Mouse (Mus musculus) stomach, embryonic 15.5 days (tissue): Measurements from ENCODE around the gene BC029722. TPM values are rescaled to one million over a fixed set of nuclear protein-coding genes. Genes with fewer than 3 reads are reported as not detected.
A peak's percentile ranks its signal among the peaks of the same experiment; 100 is the strongest.

Source experiments
- ATAC-seq: fragments of 200-750 bp; cut with Nextera tagmentation; 2 replicates; pipeline ENCODE4 v1.8.0; 2017; ENCODE audit warnings: low read depth, moderate number of reproducible peaks, moderate TSS enrichment; ENCODE audit not compliant: insufficient read depth, low FRiP score
- H3K27ac ChIP-seq: fragments of 300-500 bp; sonication (generic); 2 replicates; pipeline ENCODE4 v1.5.1; 2015; ENCODE audit warnings: mild to moderate bottlenecking, inconsistent platforms
- H3K27me3 ChIP-seq: fragments of 300-500 bp; sonication (generic); replicated peaks from 2 replicates; pipeline ENCODE4 v1.6.1; 2015; ENCODE audit warnings: inconsistent platforms
- H3K36me3 ChIP-seq: fragments of 300-500 bp; sonication (generic); 2 replicates; pipeline ENCODE4 v1.6.1; 2015; ENCODE audit warnings: inconsistent platforms
- H3K4me1 ChIP-seq: fragments of 300-500 bp; sonication (generic); 2 replicates; pipeline ENCODE4 v1.6.1; 2015; ENCODE audit warnings: inconsistent platforms
- H3K4me2 ChIP-seq: fragments of 300-500 bp; sonication (generic); 2 replicates; pipeline ENCODE4 v1.6.1; 2015; ENCODE audit warnings: mild to moderate bottlenecking, inconsistent platforms
- H3K4me3 ChIP-seq: fragments of 300-500 bp; sonication (generic); replicated peaks from 2 replicates; pipeline ENCODE4 v1.5.1; 2015; ENCODE audit warnings: inconsistent platforms
- H3K9ac ChIP-seq: fragments of 300-500 bp; sonication (generic); 2 replicates; pipeline ENCODE4 v1.6.1; 2015; ENCODE audit warnings: inconsistent platforms
- H3K9me3 ChIP-seq: fragments of 300-500 bp; sonication (generic); 2 replicates; pipeline ENCODE4 v1.6.1; 2016; ENCODE audit warnings: inconsistent platforms
- WGBS: fragments of 180-500 bp; shearing (Covaris S2); methylation state at CpG from one replicate; pipeline ENCODE4 v1.1.7; 2015; 5-methylcytosine and 5-hydroxymethylcytosine counted together
- polyA plus RNA-seq: library from polyadenylated mRNA; unstranded; fragments of >200 nt; fragmentation: Nextera tagmentation; extraction: Ambion mirVana; gene quantifications from 2 replicates; pipeline ENCODE4 v1.2.1, GENCODE M21; 2015

BC029722 gene
- polyA plus RNA-seq, 1 experiment from 2014 or later, result 20.8 TPM

DNA sequence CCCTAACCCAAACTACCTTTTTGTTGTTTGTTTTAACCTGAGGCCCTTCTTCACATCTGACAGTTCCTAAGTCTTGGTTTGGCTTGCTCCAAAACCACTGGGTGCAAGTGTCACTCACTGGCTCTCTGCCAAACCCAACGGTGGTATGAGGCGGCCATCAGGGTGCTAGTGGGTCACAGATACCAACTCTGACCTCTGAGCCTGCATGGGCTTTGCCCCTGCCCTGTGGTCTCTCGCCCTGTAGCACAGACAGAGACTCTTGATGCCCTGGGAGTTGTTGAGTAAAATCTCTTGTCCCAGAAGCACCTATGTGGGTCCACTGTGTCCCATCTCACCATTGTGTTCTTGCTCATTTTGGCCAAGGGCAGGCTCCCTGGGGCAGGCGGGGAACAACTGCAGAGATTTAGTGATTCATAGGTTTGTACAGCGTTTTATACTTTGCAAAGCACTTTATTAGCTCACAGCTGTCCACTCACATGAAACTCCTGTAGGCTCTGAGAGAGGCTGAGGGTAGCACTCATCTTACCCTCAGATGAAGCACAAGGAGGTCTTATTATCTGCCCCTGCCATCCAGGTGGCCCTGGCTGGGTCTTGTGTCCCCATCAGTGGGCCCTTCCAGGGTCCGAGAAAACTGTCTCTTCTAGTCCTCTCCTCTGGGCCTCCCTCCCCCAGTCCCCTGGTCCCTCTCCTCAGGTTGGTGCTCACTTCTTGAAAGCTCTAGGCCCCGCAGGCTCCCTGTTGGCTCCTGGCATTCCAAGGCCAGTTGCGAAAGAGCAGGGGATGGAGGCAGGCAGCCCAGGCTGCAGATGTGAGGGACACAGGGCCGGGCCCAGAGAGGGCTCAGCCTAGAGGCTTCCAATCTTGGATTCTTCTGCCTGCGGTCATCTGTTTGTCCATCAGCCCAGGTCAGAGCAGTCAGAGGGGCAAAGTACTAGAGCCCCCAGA lies 1.7 kb downstream of the BC029722 start:
- no peak overlapping the region for H3K9ac ChIP-seq
- ATAC-seq, result no peak
- WGBS, result 79% methylated on average over 10 of the region's 10 CpGs
- peak overlapping the region; percentile 77 for H3K4me2 ChIP-seq
- peak overlapping the region; percentile 68 for H3K4me3 ChIP-seq
- peaks cover 15% of the 10 kb centered on the region; the same call in 1 of the 2 replicates for H3K36me3 ChIP-seq
- peaks cover 17% of the 10 kb centered on the region for H3K4me1 ChIP-seq
- H3K27me3 ChIP-seq, result no peaks in the 10 kb centered on the region
- H3K9me3 ChIP-seq, result no peaks in the 10 kb centered on the region
- H3K27ac ChIP-seq, result no peak overlapping the region

DNA sequence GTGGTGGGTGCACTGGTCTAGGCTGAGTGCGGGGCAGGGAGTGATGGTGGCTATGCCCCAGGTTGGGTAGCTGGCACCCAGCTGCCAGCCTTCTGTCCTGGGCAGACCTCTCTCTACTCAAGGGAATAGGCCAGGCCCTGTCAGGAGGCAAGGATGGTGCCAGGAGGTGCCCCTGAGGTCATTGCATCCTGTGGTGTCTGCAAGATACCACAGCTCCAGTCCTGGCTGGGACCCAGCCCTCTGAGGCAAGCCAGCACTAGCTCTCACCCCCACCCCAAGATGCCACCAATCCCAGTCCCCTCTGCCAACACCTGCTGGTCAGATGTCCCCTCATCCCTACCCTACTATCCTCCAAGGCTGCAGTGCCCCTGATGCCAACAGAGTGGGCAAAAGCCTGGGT lies 3.0 kb downstream of the BC029722 start:
- H3K4me2 ChIP-seq, result no peak overlapping the region
- H3K4me1 ChIP-seq, result peaks cover 19% of the 10 kb centered on the region
- H3K36me3 ChIP-seq, result peaks cover 10% of the 10 kb centered on the region; the same call in 1 of the 2 replicates
- ATAC-seq, result no peak
- H3K27ac ChIP-seq, result no peak overlapping the region
- H3K27me3 ChIP-seq, result no peaks in the 10 kb centered on the region
- no peaks in the 10 kb centered on the region for H3K9me3 ChIP-seq
- H3K4me3 ChIP-seq, result no peak overlapping the region
- 100% methylated on average over 1 of the region's 1 CpGs for WGBS
- H3K9ac ChIP-seq, result no peak overlapping the region

DNA sequence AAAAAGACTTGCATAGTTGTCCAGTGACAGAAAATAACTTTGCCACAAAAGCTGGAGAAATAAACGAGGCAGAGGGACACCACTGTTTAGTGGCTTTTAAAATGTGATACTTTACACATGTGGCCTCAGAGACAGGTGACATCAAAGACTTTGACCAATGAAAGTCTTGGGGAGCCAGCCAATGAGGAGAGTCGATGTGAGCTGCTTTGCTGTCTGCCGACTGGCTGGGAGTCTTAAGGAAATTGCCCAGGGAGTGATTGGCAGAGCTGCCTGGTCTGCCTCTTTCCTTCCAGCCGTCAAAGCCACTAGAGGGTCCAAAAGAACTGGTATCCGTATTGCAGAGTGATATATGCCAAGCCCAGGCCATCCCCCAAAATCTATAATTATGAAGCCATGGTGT lies 4.4 kb downstream of the BC029722 start:
- Histone ChIP-seq H3K9ac (no peak overlapping the region), H3K4me3 (no peak overlapping the region), H3K27ac (no peak overlapping the region), H3K36me3 (0 out of 2 replicates have a peak, but pooled peaks cover 4% of the 10 kb centered on the region), H3K9me3 (no peaks in the 10 kb centered on the region), H3K4me2 (no peak overlapping the region), H3K4me1 (peaks cover 19% of the 10 kb centered on the region), H3K27me3 (no peaks in the 10 kb centered on the region)
- ATAC-seq, result no peak
- WGBS, result 24% methylated on average over 5 of the region's 5 CpGs

DNA sequence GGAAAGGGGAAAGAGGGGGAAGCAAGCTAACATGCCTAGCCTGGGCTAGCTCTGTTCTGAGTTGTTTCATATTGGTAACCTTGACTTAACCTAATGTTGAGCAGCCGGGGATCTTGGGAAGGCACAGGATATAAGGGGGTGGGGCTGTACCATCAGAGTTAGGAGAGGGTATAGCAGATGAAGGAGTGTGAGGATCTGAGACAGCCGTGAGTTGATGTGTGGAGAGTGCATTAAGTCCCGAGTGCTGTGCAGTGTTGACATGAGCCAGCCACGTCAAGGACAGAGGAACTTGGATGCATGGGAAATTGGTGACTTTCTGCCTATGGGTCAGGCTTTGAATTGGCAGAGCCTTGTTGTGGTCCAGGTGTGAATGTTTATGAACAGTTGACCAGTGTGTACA lies 6.6 kb downstream of the BC029722 start:
- ATAC-seq, result no peak
- Histone ChIP-seq H3K4me3 (no peak overlapping the region), H3K9ac (no peak overlapping the region), H3K4me2 (no peak overlapping the region), H3K27me3 (no peaks in the 10 kb centered on the region), H3K9me3 (no peaks in the 10 kb centered on the region), H3K4me1 (peaks cover 3% of the 10 kb centered on the region; the same call in 1 of the 2 replicates), H3K27ac (no peak overlapping the region), H3K36me3 (no peaks in the 10 kb centered on the region)
- 58% methylated on average over 4 of the region's 4 CpGs for WGBS

DNA sequence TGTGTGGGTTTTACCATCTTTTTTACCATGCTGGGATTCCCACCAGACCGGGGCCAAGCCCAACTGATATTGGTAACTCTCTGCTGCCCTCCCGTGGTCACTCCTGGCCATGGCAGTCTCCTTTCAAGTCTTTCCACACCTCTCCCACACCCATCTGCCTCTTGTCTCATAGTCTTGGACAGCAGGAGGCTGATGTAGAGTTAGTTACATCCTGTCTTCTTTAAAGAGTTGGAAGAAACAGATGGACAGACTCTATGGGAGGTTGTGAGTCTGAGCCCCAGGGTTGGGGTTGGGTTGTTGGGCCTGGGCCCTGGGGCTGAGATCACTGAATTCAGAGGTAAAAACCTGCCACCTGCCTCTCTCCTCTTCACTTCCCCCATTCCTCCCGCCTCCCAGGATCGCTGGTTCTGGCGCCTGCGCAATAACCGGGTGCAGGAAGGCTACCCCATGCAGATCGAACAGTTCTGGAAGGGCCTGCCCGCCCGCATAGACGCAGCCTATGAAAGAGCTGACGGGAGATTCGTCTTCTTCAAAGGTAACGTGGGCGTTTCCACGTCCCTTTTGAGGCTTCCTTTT lies 7.3 kb downstream of the BC029722 start:
- Histone ChIP-seq H3K27ac (no peak overlapping the region), H3K4me2 (no peak overlapping the region), H3K4me3 (no peak overlapping the region), H3K9me3 (no peaks in the 10 kb centered on the region), H3K9ac (no peak overlapping the region), H3K4me1 (peaks cover 3% of the 10 kb centered on the region; the same call in 1 of the 2 replicates), H3K36me3 (no peaks in the 10 kb centered on the region), H3K27me3 (no peaks in the 10 kb centered on the region)
- 36% methylated on average over 16 of the region's 16 CpGs for WGBS
- ATAC-seq, result no peak

DNA sequence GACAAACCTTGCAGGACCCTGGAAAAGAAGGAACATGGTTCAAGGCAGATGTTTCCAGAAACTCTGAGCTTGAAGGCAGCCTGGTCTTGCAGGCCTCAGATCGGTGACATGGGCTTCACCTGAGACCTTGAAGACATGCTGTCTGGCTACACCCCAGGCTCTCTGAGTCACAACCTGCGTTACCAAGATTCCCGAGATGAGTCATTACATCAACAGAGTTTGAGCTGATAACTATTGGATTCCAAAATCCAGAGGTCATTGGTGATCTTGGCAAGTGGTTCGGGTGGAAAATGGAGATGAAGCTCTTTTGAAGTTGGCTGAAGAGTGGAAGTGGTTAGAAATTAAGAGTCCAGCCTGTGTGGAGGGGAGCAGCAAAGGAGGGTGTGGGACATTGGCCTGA lies 9.6 kb downstream of the BC029722 start:
- no peaks in the 10 kb centered on the region for H3K27me3 ChIP-seq
- H3K9ac ChIP-seq, result no peak overlapping the region
- H3K4me2 ChIP-seq, result no peak overlapping the region
- H3K4me1 ChIP-seq, result peaks cover 3% of the 10 kb centered on the region; the same call in 1 of the 2 replicates
- H3K36me3 ChIP-seq, result no peaks in the 10 kb centered on the region
- no peak for ATAC-seq
- H3K4me3 ChIP-seq, result no peak overlapping the region
- no peaks in the 10 kb centered on the region for H3K9me3 ChIP-seq
- no peak overlapping the region for H3K27ac ChIP-seq
- 79% methylated on average over 4 of the region's 4 CpGs for WGBS

DNA sequence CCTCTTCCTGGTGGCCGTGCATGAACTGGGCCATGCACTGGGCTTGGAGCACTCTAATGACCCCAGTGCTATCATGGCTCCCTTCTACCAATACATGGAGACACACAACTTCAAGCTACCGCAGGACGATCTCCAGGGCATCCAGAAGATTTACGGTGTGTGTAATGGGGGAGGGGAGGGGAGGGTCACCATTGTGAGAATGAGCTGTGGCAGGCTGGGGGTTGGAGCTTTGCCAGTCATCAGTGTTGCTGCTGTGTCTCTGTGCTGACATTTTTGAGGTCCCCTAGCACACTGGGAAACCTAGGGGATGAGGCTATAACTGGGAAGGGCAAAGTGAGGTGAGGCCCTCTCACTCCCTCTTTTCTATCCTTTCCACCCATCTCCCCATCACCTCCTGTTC lies 11.8 kb downstream of the BC029722 start:
- H3K4me2 ChIP-seq, result no peak overlapping the region
- no peak overlapping the region for H3K4me3 ChIP-seq
- H3K36me3 ChIP-seq, result no peaks in the 10 kb centered on the region
- WGBS, result 45% methylated on average over 4 of the region's 4 CpGs
- H3K27ac ChIP-seq, result no peak overlapping the region
- H3K9me3 ChIP-seq, result no peaks in the 10 kb centered on the region
- no peaks in the 10 kb centered on the region for H3K27me3 ChIP-seq
- peaks cover 3% of the 10 kb centered on the region; the same call in 1 of the 2 replicates for H3K4me1 ChIP-seq
- no peak overlapping the region for H3K9ac ChIP-seq
- no peak for ATAC-seq

DNA sequence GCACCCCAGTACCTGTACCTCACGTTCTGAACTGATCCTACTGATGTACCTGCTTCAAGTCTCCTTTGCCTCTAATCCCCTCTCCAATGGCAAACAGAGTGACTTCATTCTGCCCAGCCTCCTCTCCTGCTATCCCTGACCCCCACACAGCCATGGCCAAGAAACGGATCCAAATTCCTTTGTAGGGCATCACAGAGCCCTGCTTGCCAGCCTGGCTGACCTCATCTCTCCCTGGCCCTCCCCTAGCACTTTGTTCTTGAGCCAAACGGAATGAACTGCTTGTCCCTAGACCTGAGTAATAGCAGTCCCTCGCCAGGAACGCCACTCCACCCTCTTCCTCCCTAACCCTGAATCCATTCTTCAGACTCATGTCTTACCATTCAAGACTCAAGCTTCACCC lies 12.7 kb downstream of the BC029722 start:
- ATAC-seq, result no peak
- no peak overlapping the region for H3K4me3 ChIP-seq
- WGBS, result 57% methylated on average over 5 of the region's 5 CpGs
- H3K27ac ChIP-seq, result no peak overlapping the region
- H3K9me3 ChIP-seq, result no peaks in the 10 kb centered on the region
- no peak overlapping the region for H3K4me2 ChIP-seq
- H3K36me3 ChIP-seq, result no peaks in the 10 kb centered on the region
- H3K4me1 ChIP-seq, result no peaks in the 10 kb centered on the region
- no peak overlapping the region for H3K9ac ChIP-seq
- no peaks in the 10 kb centered on the region for H3K27me3 ChIP-seq

DNA sequence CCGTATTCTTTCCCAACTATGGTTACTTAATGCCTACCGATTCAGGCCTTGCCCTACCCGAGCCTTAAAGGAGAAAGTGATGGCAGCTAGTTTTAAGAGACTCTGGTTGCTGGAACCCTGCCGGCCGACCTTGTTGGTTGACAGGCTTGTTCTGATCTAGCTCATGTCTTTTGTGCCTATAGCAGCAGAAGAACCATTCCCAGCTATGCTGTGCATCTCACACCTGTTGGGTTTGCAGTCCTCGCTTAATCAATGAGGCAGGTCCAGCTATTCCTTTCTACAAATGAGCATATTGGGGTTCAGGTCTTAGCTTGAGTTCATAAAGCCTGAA lies 13.3 kb downstream of the BC029722 start:
- Histone ChIP-seq H3K27me3 (no peaks in the 10 kb centered on the region), H3K4me3 (no peak overlapping the region), H3K9me3 (no peaks in the 10 kb centered on the region), H3K9ac (no peak overlapping the region), H3K4me2 (no peak overlapping the region), H3K4me1 (no peaks in the 10 kb centered on the region), H3K36me3 (no peaks in the 10 kb centered on the region), H3K27ac (no peak overlapping the region)
- no peak for ATAC-seq
- 81% methylated on average over 6 of the region's 6 CpGs for WGBS

DNA sequence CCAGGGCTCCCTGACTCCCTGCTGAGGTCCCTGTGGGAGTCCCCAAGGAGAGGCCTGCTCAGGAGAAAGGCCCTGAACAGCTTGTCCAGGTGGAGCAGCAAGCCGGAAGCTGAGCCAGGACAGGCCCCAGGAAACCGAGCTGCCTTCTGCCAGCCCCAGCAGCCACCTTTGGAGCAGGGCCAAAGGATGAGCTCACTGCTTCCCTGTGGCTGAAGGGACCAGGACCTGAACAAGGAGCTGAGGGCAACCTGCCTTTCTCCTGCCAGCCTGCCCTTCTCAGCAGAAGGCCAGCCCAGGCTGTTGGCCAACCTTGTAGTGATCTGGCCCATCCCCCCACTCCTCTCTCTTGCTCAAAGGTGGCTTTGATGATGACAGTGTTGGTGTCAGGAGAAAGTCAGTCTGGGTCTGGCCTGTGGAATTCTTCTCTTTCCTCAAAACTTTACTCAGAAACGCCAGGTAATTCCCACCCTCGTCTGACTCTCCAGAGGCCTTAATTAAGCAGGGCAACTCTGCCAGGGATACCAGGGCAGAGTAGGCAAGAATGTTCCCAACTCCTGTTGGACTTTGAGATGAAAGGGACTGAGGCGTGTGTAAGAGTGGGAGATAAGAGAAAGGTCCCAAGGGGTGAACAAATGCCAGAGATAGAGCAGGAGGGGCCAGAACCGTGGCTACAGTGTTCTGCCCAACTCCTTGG lies 13.8 kb downstream of the BC029722 start:
- no peaks in the 10 kb centered on the region for H3K4me1 ChIP-seq
- H3K9me3 ChIP-seq, result no peaks in the 10 kb centered on the region
- no peak overlapping the region for H3K9ac ChIP-seq
- no peak overlapping the region for H3K4me2 ChIP-seq
- 33% methylated on average over 6 of the region's 6 CpGs for WGBS
- no peak for ATAC-seq
- H3K27me3 ChIP-seq, result no peaks in the 10 kb centered on the region
- no peak overlapping the region for H3K4me3 ChIP-seq
- H3K36me3 ChIP-seq, result no peaks in the 10 kb centered on the region
- no peak overlapping the region for H3K27ac ChIP-seq

DNA sequence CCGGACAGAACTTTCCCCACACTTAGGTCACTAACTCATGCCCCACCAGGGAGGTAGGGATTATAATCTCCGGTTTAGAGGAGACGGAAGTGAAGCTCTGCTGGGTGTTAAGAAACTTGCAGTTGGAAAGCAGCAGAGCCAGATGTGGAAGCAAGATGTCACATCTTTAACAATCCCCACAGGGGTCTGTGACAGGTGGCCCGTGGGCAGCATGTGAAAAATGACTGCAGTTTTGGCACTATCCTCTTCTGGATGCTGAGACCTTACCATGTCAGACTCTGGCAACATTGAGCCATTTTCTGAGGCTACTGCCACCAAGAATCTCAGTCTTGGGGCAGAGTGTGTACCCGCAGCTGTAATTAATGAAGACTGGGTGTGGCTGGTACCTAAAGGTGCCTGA lies 15.2 kb downstream of the BC029722 start:
- Histone ChIP-seq H3K4me2 (no peak overlapping the region), H3K9me3 (no peaks in the 10 kb centered on the region)
- WGBS, result 63% methylated on average over 5 of the region's 5 CpGs

DNA sequence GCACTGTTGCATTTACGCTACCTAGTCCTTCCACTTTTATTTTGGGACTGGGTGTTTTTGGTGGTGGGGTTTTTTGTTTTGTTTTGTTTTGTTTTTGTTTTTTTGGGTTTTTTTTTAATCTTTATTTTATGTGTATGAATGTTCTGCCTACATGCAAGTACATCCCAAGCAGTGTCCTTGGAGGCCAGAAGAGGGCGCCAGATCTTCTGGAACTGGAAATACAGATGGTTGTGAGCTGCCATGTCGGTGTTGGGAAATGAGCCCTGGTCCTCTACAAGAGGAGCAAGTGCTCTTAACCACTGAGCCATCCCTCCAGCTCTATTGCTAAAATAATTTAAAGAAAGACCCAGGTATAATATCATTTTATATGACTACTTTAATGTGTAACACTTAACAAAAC lies 16.5 kb downstream of the BC029722 start:
- H3K27ac ChIP-seq, result no peak overlapping the region
- no peaks in the 10 kb centered on the region for H3K4me1 ChIP-seq
- WGBS, result 62% methylated on average over 3 of the region's 3 CpGs
- no peaks in the 10 kb centered on the region for H3K27me3 ChIP-seq
- no peak overlapping the region for H3K4me2 ChIP-seq
- no peak for ATAC-seq
- no peaks in the 10 kb centered on the region for H3K36me3 ChIP-seq
- H3K9ac ChIP-seq, result no peak overlapping the region
- H3K9me3 ChIP-seq, result no peaks in the 10 kb centered on the region
- no peak overlapping the region for H3K4me3 ChIP-seq

More for the DNA sequence above, 15.2 kb downstream of the BC029722 start:
- Histone ChIP-seq H3K27me3 (no peaks in the 10 kb centered on the region), H3K4me3 (no peak overlapping the region), H3K4me1 (no peaks in the 10 kb centered on the region), H3K9ac (no peak overlapping the region), H3K36me3 (no peaks in the 10 kb centered on the region), H3K27ac (no peak overlapping the region)
- no peak for ATAC-seq
